Mouse (Mus musculus) right cerebral cortex, adult 2 months (tissue): Measurements from ENCODE around the gene Sap30l.
A peak's percentile ranks its signal among the peaks of the same experiment; 100 is the strongest.
"Not testable (repeated sequence)": the region's sequence is repeated elsewhere in the genome, so short reads cannot be mapped to it uniquely, and the experiment has no call there.

ENCODE experiments used
- DNase-seq, 2 experiments: peaks; one replicate each; pipeline ENCODE4 v3.0.0; 2021 to 2022; ENCODE audit warnings: low spot score in 2 of 2

Sap30l gene

GRCm38 (mm10) chr11:57800266-57800951 is 1.0 kb upstream of the Sap30l start:
- DNase-seq = no peak

DNA sequence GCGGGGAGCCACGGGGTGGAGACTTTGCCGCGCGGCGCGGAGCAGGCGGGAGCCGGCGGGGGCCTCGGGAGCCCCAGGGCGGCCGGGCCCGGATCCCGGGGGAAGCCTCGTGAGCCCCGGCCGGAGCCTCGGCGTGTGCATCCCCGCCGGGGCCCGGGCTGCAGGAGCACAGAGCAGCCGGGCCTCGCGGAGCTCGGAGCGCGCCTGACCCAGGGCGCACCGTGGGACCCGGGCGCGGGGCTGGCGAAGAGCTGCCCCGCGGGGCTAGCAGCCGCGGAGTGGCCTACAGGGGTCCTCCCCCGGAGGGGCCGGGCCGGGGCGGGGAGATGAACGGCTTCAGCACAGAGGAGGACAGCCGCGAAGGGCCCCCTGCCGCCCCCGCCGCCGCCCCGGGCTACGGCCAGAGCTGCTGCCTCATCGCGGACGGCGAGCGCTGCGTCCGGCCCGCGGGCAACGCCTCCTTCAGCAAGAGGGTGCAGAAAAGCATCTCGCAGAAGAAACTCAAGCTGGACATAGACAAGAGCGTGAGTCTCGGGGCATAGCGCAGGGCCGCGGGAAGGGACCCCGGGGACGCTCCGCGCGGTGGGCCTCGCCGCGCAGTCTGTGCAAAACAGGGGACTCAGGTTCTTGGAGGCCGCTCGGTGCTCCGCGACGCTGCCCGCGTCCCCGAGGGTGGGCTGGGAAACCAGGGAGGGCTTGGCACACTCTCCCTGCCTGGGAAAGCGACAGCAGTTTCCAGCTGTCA is 501 bp downstream of the Sap30l start:
- peak in 1 of 2 experiments; percentile 38 for DNase-seq

GRCm38 (mm10) chr11:57802511-57802870 is 1.1 kb downstream of the Sap30l start:
- peak in 1 of 2 experiments; percentile 34 for DNase-seq

- DNase-seq = no peak
Observed at GRCm38 (mm10) chr11:57805047-57805446, 3.6 kb downstream of the Sap30l start.

DNA sequence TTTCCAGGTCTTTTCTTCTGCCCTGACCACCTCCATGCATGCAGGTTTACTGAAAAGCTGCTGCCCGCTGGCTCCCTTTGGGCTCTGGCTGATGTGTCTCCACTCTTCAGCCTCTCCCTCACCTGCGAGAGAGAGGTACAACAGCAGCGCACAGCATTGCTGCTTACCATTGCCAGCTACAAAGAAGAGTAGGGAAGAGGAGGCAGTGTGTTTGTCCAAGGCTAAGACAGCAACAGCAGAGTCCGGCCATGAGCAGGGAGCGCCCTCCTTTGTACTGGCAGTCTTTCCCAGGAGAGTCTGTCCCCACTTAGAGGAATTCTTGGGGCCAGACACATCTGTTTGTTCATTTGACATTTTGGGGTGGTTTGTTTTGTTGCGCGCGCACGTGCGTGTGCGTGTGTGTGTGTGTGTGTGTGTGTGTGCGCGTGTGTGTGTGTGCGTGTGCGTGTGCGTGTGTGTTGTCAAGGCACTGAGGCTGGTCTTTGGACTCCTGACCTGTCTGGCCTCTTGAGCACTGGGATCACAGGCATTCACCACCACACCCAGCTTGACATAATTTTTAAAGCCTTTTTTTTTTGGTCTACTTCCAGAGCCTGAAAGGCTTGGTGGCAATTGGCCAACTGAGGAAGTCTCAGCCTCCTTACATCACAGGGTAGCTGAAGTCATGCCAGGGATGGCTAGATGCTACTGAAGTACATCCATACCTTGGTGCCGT is 7.7 kb downstream of the Sap30l start:
- no peak for DNase-seq

- no peak for DNase-seq
Observed at GRCm38 (mm10) chr11:57809732-57810098, 8.3 kb downstream of the Sap30l start.

DNA sequence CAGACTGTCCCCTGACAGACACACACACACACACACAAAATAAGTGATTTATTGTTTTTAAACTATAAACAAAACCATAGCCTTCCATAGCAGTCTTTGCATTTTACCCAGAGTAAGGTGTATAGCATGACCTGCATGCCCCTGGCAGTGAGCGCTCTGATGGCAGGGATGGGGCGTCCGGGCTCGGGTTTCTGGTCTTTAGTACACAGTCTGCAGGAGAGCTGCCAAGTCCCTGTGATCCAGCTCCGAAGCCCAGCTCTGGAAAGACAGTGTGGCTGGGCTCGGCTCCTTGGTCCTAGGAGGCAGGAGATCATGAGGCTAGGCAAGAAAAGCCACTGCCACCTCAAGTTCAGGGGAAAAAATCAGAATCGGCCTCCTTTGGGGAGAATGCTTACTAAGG is 9.6 kb downstream of the Sap30l start:
- DNase-seq = no peak

GRCm38 (mm10) chr11:57812212-57812611 is 10.8 kb downstream of the Sap30l start:
- no peak for DNase-seq

DNA sequence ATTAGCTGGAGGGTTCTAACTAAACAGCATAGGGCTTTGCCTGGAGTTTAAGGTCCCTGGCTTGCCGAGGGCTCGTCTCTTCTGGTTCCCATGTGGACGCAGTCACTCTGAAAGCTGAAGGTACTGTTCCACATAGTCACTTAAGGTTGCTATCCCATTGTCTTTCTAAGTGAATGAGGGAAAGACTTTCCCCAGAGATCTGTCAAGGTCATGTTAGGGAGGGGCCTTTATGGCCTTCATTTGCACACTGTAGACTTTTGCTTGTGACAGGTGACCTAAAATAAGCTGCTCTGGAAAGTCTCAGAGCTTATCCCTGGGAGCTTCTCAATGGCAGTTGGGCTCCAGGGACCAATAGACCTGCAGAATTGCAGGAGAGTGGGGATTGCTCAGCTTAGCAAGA is 12.2 kb downstream of the Sap30l start:
- DNase-seq = no peak

GRCm38 (mm10) chr11:57818189-57818588 is 16.8 kb downstream of the Sap30l start:
- DNase-seq = no peak

DNA sequence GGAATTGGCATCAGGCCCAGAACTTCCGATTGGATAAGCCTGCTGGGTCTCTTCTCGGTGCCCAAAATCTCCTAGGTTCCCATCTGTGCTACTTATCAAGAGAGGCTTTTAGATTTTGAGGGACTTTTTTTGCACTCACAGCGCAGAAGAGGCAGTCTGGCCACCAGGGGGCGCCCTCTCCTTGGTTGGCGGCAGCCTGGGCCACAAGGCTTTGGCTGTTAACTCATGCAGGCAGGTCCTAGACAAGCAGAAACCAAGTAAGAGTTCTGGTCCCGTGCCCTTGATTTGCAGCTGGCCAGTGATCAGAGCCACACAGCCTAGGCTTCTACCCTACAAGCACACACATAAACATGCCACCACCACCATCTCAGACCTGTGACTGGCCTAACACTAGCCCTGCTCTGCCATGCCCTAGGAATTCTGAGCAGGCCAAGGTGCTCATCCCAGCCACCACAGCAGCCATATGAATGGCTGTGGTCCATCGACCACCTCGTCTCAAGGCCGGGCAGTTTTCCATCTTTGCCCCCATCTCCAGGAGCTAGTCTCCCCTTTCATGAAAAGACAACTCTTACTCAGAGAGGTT is 18.7 kb downstream of the Sap30l start:
- peak; percentile 74 to 80 for DNase-seq

DNA sequence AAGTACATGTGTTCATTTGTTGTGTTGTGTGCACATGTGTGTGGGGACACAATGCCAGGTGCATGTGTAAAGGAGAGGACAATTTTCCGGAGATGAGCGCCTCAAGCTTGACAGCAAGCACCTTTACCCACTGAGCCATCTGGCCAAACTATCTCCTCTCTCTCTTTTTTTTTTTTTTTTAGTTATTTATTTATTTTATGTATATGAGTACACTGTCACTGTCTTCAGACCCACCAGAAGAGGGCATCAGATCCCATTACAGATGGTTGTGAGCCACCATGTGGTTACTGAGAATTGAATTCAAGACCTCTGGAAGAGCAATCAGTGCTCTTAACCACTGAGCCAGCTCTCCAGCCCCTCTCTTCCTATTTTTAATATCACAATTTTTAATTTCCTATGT is 21.7 kb downstream of the Sap30l start:
- not testable (repeated sequence) for DNase-seq

DNA sequence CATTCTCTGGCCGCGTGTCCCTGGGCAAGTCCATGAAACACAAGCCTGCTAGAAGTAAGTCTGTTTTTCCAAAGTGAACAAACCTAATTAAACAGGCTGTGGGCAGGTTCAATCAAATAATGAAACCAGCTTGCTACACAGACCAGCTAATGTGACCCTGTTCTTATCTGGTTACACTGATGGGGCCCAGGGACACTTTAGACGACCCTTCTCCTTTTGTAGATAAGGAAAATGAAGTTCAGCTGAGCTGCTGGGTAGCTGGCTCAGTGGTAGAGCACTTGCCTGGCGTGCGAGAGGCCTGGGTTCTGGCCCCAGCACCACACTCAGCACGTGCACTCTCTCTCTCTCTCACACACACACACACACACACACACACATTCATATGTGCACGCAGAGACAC is 22.3 kb downstream of the Sap30l start:
- DNase-seq = no peak

- not testable (repeated sequence) for DNase-seq
Observed at GRCm38 (mm10) chr11:57825234-57825633, 23.8 kb downstream of the Sap30l start.

- DNase-seq = no peak
Observed at GRCm38 (mm10) chr11:57827048-57827914, 25.8 kb downstream of the Sap30l start.

- no peak for DNase-seq
Observed at GRCm38 (mm10) chr11:57827915-57828545, 26.6 kb downstream of the Sap30l start.

GRCm38 (mm10) chr11:57828955-57829870 is 27.8 kb downstream of the Sap30l start:
- no peak for DNase-seq

DNA sequence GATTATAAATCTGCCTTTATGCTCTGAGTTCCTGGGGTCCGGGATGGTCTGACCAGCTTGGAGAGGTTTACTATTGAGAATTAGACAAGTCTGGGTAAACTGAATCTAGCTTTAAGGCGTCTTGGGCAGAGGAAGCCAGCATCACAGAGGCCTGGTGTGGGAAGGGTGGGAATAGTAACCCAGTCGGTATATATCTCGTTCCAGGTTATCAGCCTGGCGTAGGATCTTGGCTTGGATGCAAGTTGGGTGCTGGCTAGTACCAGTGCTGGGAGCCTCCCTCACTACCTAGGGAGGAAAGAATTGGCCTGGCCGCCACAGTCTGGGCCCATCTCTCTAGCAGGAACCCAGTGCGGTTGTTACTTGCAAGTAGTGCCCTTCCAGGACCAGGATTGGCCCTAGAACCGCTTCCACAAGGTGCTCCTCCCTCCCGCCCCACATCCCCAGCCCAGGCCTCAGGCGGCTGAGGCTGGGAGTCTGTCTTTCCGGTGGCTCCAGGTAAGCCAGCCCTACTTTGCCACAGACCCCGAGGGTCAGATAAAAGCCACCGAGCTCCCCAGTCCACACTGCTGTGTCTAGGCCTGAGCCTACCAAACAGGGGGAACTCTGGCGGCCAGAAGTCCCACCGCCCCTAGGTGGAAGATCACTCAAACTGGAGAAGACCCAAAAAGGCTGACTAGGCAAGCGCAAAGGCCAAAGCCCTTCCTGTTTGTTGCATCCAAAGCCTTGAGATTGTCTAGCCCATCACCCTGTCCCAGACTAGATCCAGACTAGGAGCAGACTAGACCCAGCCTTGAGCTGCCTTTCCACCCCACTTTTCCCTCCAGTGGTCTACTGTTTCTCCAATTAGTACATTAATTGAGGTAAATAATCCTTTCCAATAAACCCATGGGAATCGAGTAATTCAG is 28.7 kb downstream of the Sap30l start:
- no peak for DNase-seq

DNA sequence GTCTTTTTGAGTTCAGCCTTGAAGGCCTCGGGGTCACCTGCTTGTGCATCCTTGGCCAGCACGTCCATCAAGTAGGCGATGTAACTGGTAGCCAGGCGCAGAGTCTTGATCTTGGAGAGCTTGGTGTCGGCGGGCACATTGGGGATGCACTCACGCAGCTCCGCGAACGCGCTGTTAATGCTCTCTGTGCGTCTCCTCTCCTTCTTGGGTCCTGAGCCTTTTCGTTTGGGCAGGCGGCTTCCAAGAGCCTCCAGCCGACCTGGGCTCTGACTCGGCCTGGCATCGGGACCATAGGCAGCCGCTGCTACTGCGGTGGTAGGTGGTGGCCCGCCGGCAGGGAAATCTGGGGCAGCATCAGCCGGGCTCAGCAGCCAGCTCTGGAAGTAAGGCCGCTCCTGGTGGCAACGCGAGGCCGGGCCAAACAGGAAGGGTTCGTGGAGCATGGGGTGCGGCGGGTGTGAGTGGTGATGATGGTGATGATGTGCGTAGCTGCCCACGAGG is 29.9 kb downstream of the Sap30l start:
- no peak for DNase-seq
